ENCODE assay signal across 30 mouse cellular contexts in genomic region chr6:37262486-37262885, GRCm38 (mm10). TPM values are rescaled to one million over a fixed set of nuclear protein-coding genes. Genes with fewer than 3 reads are reported as not detected.
DNase-seq lines count a peak whose midpoint lies in the region; ATAC-seq and TF ChIP-seq lines count a peak whose summit lies in the region.
"Had no signal": no experiment of that assay in that cellular context is flagged by ENCODE, and none has a peak within 500 bp of the region (broad histone marks: within the 10 kb centered on the region; RNA-seq: fewer than 3 reads in every experiment).

No protein-coding gene starts in this region.

- no peak overlapping the region for H3K27ac ChIP-seq in liver, adult 2 months (replicated peaks; ENCODE audit: insufficient read depth, low read depth, low read length)
- H3K27ac ChIP-seq in liver, embryonic 11.5 days (ENCODE audit: low read depth, low read length) = no peak overlapping the region
- H3K27ac ChIP-seq in CH12.LX (ENCODE audit: insufficient read depth, low read depth) = no peak overlapping the region
- H3K27ac ChIP-seq in liver, postnatal 0 days (ENCODE audit: low read depth) = 0 out of 2 replicates have a peak overlapping the region, but pooled peaks have one; percentile 16
- H3K27ac ChIP-seq: embryonic facial prominence, embryonic 10.5 days; embryonic facial prominence, embryonic 15.5 days; forebrain, embryonic 12.5 days; hindbrain, embryonic 14.5 days; liver, embryonic 13.5 days; midbrain, embryonic 15.5 days; neural tube, embryonic 12.5 days had no signal

- no peak for TF ChIP-seq CTCF in liver, adult 2 months (IDR thresholded peaks at IDR 0.05; ENCODE audit: low read depth, low read length)
- TF ChIP-seq CTCF in lung, adult 2 months (IDR thresholded peaks at IDR 0.05; ENCODE audit: insufficient read depth, low read length) = no peak
- TF ChIP-seq CTCF in CH12.LX (conservative IDR thresholded peaks at IDR 0.05 in 1 of 2, IDR thresholded peaks at IDR 0.05 in 1 of 2; ENCODE audit: low read depth in 2 of 2, low read length in 2 of 2) = no peak
- TF ChIP-seq CTCF in liver, postnatal 0 days (IDR thresholded peaks at IDR 0.05; ENCODE audit: low read depth) = no peak

- no peak for ATAC-seq in liver, embryonic 11.5 days (replicated peaks; ENCODE audit: low FRiP score)
- peak; percentile 35 for ATAC-seq in liver, postnatal 0 days
- ATAC-seq: activated CD4-positive, CD25-positive, alpha-beta regulatory T cell, adult 4 months; forebrain, postnatal 0 days; midbrain, embryonic 15.5 days had no signal

- H3K9me3 ChIP-seq in liver, embryonic 11.5 days (ENCODE audit: control insufficient read depth, low read length) = no peaks in the 10 kb centered on the region
- H3K9me3 ChIP-seq in CH12.LX (replicated peaks; ENCODE audit: low read length) = peaks cover 8% of the 10 kb centered on the region
- H3K9me3 ChIP-seq in liver, postnatal 0 days (ENCODE audit: low read length) = no peaks in the 10 kb centered on the region
- H3K9me3 ChIP-seq: embryonic facial prominence, embryonic 15.5 days; forebrain, embryonic 12.5 days; liver, embryonic 13.5 days; midbrain, embryonic 15.5 days; neural tube, embryonic 12.5 days had no signal

- H3K9ac ChIP-seq in liver, adult 2 months (ENCODE audit: low read depth, low read length) = no peak overlapping the region
- H3K9ac ChIP-seq in liver, embryonic 11.5 days (ENCODE audit: low read depth, low read length) = no peak overlapping the region
- H3K9ac ChIP-seq in CH12.LX (ENCODE audit: insufficient read depth, low read depth) = no peak overlapping the region
- H3K9ac ChIP-seq in liver, postnatal 0 days (replicated peaks) = no peak overlapping the region
- H3K9ac ChIP-seq: embryonic facial prominence, embryonic 15.5 days; forebrain, embryonic 12.5 days; forebrain, postnatal 0 days; heart, embryonic 12.5 days; hindbrain, embryonic 14.5 days; liver, embryonic 13.5 days; midbrain, embryonic 15.5 days; neural tube, embryonic 12.5 days had no signal

- H3K4me2 ChIP-seq in liver, embryonic 11.5 days = no peak overlapping the region
- H3K4me2 ChIP-seq in CH12.LX (ENCODE audit: insufficient read depth, low read depth, poor library complexity, severe bottlenecking) = no peak overlapping the region
- H3K4me2 ChIP-seq in liver, postnatal 0 days (ENCODE audit: low read depth, low read length) = no peak overlapping the region
- H3K4me2 ChIP-seq: embryonic facial prominence, embryonic 15.5 days; forebrain, embryonic 12.5 days; heart, embryonic 12.5 days; hindbrain, embryonic 14.5 days; liver, embryonic 13.5 days; midbrain, embryonic 15.5 days; neural tube, embryonic 12.5 days had no signal

- in situ Hi-C loops in CH12.LX (cut with MboI; ENCODE audit: low pct_ligation_motif_present, low pct_unique_long_range_greater_than_20kb, low sequenced_read_pairs) = no loop called here

- peak; percentile 2 for DNase-seq in liver, adult 2 months (ENCODE audit: extremely low read depth, low read depth, low spot score)
- DNase-seq in liver, embryonic 11.5 days (ENCODE audit: low spot score) = no peak
- peak; percentile 5 for DNase-seq in lung, postnatal 36 days
- DNase-seq in lung, adult 2 months = no peak
- DNase-seq in CH12.LX (ENCODE audit: extremely low read depth) = peak; percentile 72
- DNase-seq in liver, postnatal 0 days = no peak
- no peak for DNase-seq in adrenal gland, adult 2 months
- DNase-seq in embryo, embryonic 11 days = no peak
- DNase-seq: adrenal gland, adult 8-10 months; cerebellum, adult 11 months; cerebellum, adult 9-10 months; forebrain, postnatal 0 days; heart, postnatal 4 days; kidney, adult 11 months; kidney, postnatal 14 days; layer of hippocampus, adult 9-11 months; liver, embryonic 13.5 days; lung, postnatal 14 days; right cerebral cortex, adult 18-20 months; thymus, adult 2 months; thymus, postnatal 36 days had no signal

- peak; percentile 36; the same call in 1 of the 2 replicates for TF ChIP-seq EP300 in CH12.LX (IDR thresholded peaks at IDR 0.05; ENCODE audit: low read length)
- no peak for TF ChIP-seq EP300 in liver, postnatal 0 days (IDR thresholded peaks at IDR 0.05; ENCODE audit: low read depth)

- no peak for TF ChIP-seq POLR2A in liver, adult 2 months (IDR thresholded peaks at IDR 0.05; ENCODE audit: extremely low read depth, insufficient read depth, low read length)
- TF ChIP-seq POLR2A in lung, adult 2 months (IDR thresholded peaks at IDR 0.05; ENCODE audit: borderline replicate concordance, extremely low read depth, low read depth, low read length) = no peak
- no peak for TF ChIP-seq POLR2A in CH12.LX (IDR thresholded peaks at IDR 0.05; ENCODE audit: low read depth, low read length)

- H3K4me3 ChIP-seq in liver, adult 2 months (ENCODE audit: insufficient read depth, low read depth, low read length) = no peak overlapping the region
- no peak overlapping the region for H3K4me3 ChIP-seq in liver, embryonic 11.5 days (ENCODE audit: low read depth, low read length)
- H3K4me3 ChIP-seq in lung, adult 2 months (replicated peaks; ENCODE audit: extremely low read depth, low read depth, low read length) = no peak overlapping the region
- H3K4me3 ChIP-seq in CH12.LX (replicated peaks in 1 of 3; ENCODE audit: low read depth in 2 of 3, low read length in 2 of 3, poor library complexity in 1 of 3) = no peak overlapping the region
- H3K4me3 ChIP-seq in liver, postnatal 0 days (ENCODE audit: low read depth, low read length) = no peak overlapping the region
- H3K4me3 ChIP-seq: embryonic facial prominence, embryonic 10.5 days; embryonic facial prominence, embryonic 15.5 days; forebrain, embryonic 12.5 days; heart, embryonic 12.5 days; liver, embryonic 13.5 days; midbrain, embryonic 15.5 days; myocyte; neural tube, embryonic 12.5 days had no signal

- dilution Hi-C loops in CH12.LX (cut with MboI; ENCODE audit: extremely low pct_ligation_motif_present, extremely low pct_unique_long_range_greater_than_20kb, low sequenced_read_pairs) = no loop called here

- no peaks in the 10 kb centered on the region for H3K4me1 ChIP-seq in liver, adult 2 months (ENCODE audit: control insufficient read depth, insufficient read depth, low read length)
- H3K4me1 ChIP-seq in liver, embryonic 11.5 days (replicated peaks; ENCODE audit: control insufficient read depth, insufficient read depth, low read length) = no peaks in the 10 kb centered on the region
- no peaks in the 10 kb centered on the region for H3K4me1 ChIP-seq in lung, adult 2 months (ENCODE audit: control insufficient read depth, insufficient read depth, low read length)
- peaks cover 5 to 50% of the 10 kb centered on the region in 2 experiments for H3K4me1 ChIP-seq in CH12.LX (ENCODE audit: control insufficient read depth in 1 of 2, insufficient read depth in 2 of 2)
- H3K4me1 ChIP-seq in liver, postnatal 0 days (ENCODE audit: insufficient read depth) = no peaks in the 10 kb centered on the region
- H3K4me1 ChIP-seq: embryonic facial prominence, embryonic 10.5 days; embryonic facial prominence, embryonic 15.5 days; forebrain, embryonic 12.5 days; liver, embryonic 13.5 days; neural tube, embryonic 12.5 days had no signal

- no peaks in the 10 kb centered on the region for H3K79me2 ChIP-seq in liver, adult 2 months (ENCODE audit: control insufficient read depth, insufficient read depth, low read length)
- no peaks in the 10 kb centered on the region for H3K79me2 ChIP-seq in CH12.LX (replicated peaks; ENCODE audit: control insufficient read depth, extremely low read depth, insufficient read depth, poor library complexity, severe bottlenecking)

- TF ChIP-seq RAD21 in CH12.LX (IDR thresholded peaks at IDR 0.05; ENCODE audit: low read depth, low read length) = no peak

- 82% methylated on average over 7 of the region's 7 CpGs for WGBS in liver, adult 2 months
- 58% methylated on average over 7 of the region's 7 CpGs for WGBS in liver, embryonic 11.5 days
- WGBS in lung, adult 2 months = 69% methylated on average over 7 of the region's 7 CpGs
- 35% methylated on average over 7 of the region's 7 CpGs for WGBS in liver, postnatal 0 days (ENCODE audit: insufficient replicate concordance)

- H3K27me3 ChIP-seq in liver, adult 2 months (ENCODE audit: control insufficient read depth, insufficient read depth, low read length) = no peaks in the 10 kb centered on the region
- no peaks in the 10 kb centered on the region for H3K27me3 ChIP-seq in liver, embryonic 11.5 days (replicated peaks; ENCODE audit: control insufficient read depth, insufficient read depth, low read length)
- no peaks in the 10 kb centered on the region for H3K27me3 ChIP-seq in CH12.LX (replicated peaks)
- H3K27me3 ChIP-seq in liver, postnatal 0 days (ENCODE audit: insufficient read depth, low read length) = no peaks in the 10 kb centered on the region
- H3K27me3 ChIP-seq: embryonic facial prominence, embryonic 15.5 days; forebrain, embryonic 12.5 days; heart, embryonic 12.5 days; liver, embryonic 13.5 days; midbrain, embryonic 15.5 days; neural tube, embryonic 12.5 days had no signal

- no peaks in the 10 kb centered on the region for H3K36me3 ChIP-seq in liver, adult 2 months (ENCODE audit: control insufficient read depth, insufficient read depth, low read length)
- no peaks in the 10 kb centered on the region for H3K36me3 ChIP-seq in liver, embryonic 11.5 days (ENCODE audit: control insufficient read depth, insufficient read depth, low read length)
- H3K36me3 ChIP-seq in CH12.LX (replicated peaks in 1 of 2; ENCODE audit: control insufficient read depth in 1 of 2, insufficient read depth in 1 of 2, low read length in 1 of 2) = peaks cover 0 to 9% of the 10 kb centered on the region in 2 experiments
- H3K36me3 ChIP-seq in liver, postnatal 0 days (replicated peaks; ENCODE audit: insufficient read depth, low read length) = no peaks in the 10 kb centered on the region
- H3K36me3 ChIP-seq: embryonic facial prominence, embryonic 10.5 days; embryonic facial prominence, embryonic 15.5 days; forebrain, embryonic 12.5 days; heart, embryonic 12.5 days; liver, embryonic 13.5 days; midbrain, embryonic 15.5 days; neural tube, embryonic 12.5 days had no signal

TF ChIP-seq in CH12.LX, 34 proteins besides CTCF, POLR2A, EP300 and RAD21:
- TF ChIP-seq HCFC1 (IDR thresholded peaks at IDR 0.05; ENCODE audit: low read depth, low read length) (no peak), IRF4 (IDR thresholded peaks at IDR 0.05; ENCODE audit: low read depth, low read length) (peak; percentile 77)

RNA-seq across cellular contexts. Expression of gene Dgki, which starts 37.5 kb away (rescaled TPM):
- total RNA-seq in liver, adult 2 months (2014; rRNA removed) = 0.09 and 0.40 TPM in 2 replicates
- polyA plus RNA-seq in liver, adult 2 months (2012; rRNA removed) = not detected in 2 replicates
- 0.17 and 0.18 TPM in 2 replicates for polyA plus RNA-seq in liver, embryonic 11.5 days (2014; fragmentation: Nextera tagmentation; extraction: Ambion mirVana)
- polyA plus RNA-seq in lung, adult 2 months (2012; rRNA removed) = 0.06 and 0.09 TPM in 2 replicates
- total RNA-seq in CH12.LX (2012; rRNA removed) (8.0 and 8.7 TPM in 2 replicates), CH12.LX (2014; rRNA removed) (4.0 and 4.4 TPM in 2 replicates)
- polyA plus RNA-seq in CH12.LX (2012; ENCODE audit: insufficient read length, low read depth) = 6.2 and 7.7 TPM in 2 replicates
- polyA plus RNA-seq in liver, postnatal 0 days (2015; fragmentation: Nextera tagmentation; extraction: Ambion mirVana) = 0.34 and 0.56 TPM in 2 replicates
- total RNA-seq in adrenal gland, adult 2 months (2021) = 1 to 10 TPM; 2.0 to 2.6 TPM
- polyA plus RNA-seq in adrenal gland, adult 2 months (2012; rRNA removed) = 0.53 and 0.54 TPM in 2 replicates

Comparison
In these comparisons a context has a peak if more than half of its experiments do, and no peak if none do; other contexts are left out.
1. DNase-seq: peak in liver, adult 2 months (single experiment), lung, postnatal 36 days (single experiment) and CH12.LX (single experiment); none in liver, embryonic 11.5 days (single experiment), lung, adult 2 months (single experiment), liver, postnatal 0 days (single experiment), adrenal gland, adult 2 months (single experiment) and embryo, embryonic 11 days (single experiment).